Mouse (Mus musculus): ENCODE measurements around the gene Tec. TPM values are rescaled to one million over a fixed set of nuclear protein-coding genes. Genes with fewer than 3 reads are reported as not detected.

Gene Tec
- polyA plus RNA-seq, 1 experiment: 3.9 TPM

DNA sequence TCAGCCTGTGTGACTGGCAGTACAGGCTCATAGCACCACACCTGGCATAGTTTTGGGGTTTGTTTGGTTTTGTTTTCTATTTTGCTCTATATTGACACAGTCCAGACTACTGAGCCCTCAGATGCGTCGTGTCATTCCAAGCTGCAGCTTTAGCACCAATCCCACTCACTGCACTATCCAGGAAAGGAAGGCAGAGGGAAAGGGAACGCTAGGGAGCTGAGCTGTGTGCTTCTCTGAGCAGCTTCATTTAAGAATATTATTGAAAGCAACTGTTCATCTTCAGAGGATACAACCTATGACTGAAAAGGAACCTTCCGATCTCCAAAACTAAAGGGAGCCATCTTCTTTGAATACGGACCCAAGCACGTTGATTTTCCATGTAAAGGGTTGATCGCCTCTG is 36.1 kb downstream of the Tec start:
- DNase-seq (ENCODE audit: low read depth): no peak

GRCm38 (mm10) chr5:72830988-72831610 is 37.2 kb downstream of the Tec start:
- no peak for DNase-seq (ENCODE audit: low read depth)
- no peak for TF ChIP-seq POLR2A (IDR thresholded peaks at IDR 0.05; ENCODE audit: borderline replicate concordance, extremely low read depth, insufficient read depth, insufficient read length, poor library complexity, severe bottlenecking)
- no peak for TF ChIP-seq CTCF (IDR thresholded peaks at IDR 0.05; ENCODE audit: borderline replicate concordance, extremely low read depth, insufficient read depth, insufficient read length)

More for the DNA sequence above, 36.1 kb downstream of the Tec start:
- TF ChIP-seq POLR2A (IDR thresholded peaks at IDR 0.05; ENCODE audit: borderline replicate concordance, extremely low read depth, insufficient read depth, insufficient read length, poor library complexity, severe bottlenecking): no peak
- TF ChIP-seq CTCF (IDR thresholded peaks at IDR 0.05; ENCODE audit: borderline replicate concordance, extremely low read depth, insufficient read depth, insufficient read length): no peak

DNA sequence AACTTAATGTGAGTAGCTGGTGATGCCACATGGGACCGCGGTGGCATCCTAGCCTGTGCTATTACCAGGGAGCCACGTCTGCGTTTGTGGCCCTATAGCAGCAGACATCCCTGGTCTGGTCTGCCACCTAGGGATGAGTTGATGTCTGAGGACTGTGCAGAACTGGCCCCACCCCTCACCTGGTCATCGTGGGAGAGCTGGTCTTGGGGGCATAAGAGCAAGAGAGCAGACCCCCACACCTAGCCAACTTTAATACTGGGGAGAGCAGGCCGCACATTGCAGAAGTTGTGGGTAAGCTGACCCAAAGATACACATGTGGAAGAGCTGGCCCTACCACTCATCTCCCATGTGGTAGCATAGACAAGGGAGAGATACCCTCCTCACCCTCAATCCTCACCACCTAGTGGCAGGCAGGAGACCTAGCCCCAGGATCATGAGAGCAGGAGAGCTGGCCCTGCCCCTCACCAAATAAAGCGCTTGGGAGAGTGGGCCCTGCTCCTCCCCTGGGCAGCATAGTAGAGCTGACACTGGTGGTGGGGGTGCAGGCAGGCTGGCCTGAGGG is 38.7 kb downstream of the Tec start:
- DNase-seq (ENCODE audit: low read depth): no peak
- TF ChIP-seq CTCF (IDR thresholded peaks at IDR 0.05; ENCODE audit: borderline replicate concordance, extremely low read depth, insufficient read depth, insufficient read length) (no peak), POLR2A (IDR thresholded peaks at IDR 0.05; ENCODE audit: borderline replicate concordance, extremely low read depth, insufficient read depth, insufficient read length, poor library complexity, severe bottlenecking) (no peak)

DNA sequence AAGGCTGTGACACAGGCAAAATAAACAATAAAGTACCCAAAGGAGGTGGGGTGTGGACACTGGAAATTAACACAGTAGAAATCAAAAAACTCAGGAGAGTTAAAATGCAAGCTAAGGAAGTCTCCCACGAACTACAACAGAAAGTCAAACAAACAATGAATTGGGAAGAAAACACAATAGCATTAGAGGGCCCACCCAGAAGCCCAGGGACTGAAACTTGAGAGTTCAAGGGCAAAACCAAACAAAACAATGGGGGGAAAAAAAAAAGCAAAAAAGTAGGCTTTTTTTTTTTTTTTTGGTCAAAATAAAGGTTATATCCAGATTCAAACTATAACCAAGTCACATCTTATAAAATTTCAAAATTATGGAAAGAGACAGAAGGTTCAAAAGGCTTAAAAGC is 39.9 kb downstream of the Tec start:
- TF ChIP-seq POLR2A (IDR thresholded peaks at IDR 0.05; ENCODE audit: borderline replicate concordance, extremely low read depth, insufficient read depth, insufficient read length, poor library complexity, severe bottlenecking) (no peak), CTCF (IDR thresholded peaks at IDR 0.05; ENCODE audit: borderline replicate concordance, extremely low read depth, insufficient read depth, insufficient read length) (no peak)
- DNase-seq (ENCODE audit: low read depth): no peak

DNA sequence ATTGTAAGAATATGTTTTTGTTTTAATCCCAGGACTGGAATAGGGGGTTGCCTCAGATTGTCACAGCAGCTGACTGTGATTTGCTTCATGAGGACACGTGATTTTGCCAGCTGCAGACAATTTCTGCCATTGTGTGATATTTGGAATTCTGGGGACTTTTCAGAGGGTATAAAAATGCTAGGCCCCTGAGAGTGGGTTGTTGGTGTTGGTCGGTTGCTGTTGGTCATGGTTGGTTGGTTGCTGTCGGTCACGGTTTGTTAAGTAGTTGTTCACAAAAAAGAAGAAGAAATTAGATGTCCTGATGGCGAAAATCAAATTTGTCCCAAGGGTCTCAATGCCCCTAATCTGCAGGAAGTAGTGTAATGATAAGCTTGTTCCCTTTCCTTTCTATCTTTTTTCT is 40.8 kb downstream of the Tec start:
- no peak for DNase-seq (ENCODE audit: low read depth)
- TF ChIP-seq CTCF (IDR thresholded peaks at IDR 0.05; ENCODE audit: borderline replicate concordance, extremely low read depth, insufficient read depth, insufficient read length) (no peak), POLR2A (IDR thresholded peaks at IDR 0.05; ENCODE audit: borderline replicate concordance, extremely low read depth, insufficient read depth, insufficient read length, poor library complexity, severe bottlenecking) (no peak)

DNA sequence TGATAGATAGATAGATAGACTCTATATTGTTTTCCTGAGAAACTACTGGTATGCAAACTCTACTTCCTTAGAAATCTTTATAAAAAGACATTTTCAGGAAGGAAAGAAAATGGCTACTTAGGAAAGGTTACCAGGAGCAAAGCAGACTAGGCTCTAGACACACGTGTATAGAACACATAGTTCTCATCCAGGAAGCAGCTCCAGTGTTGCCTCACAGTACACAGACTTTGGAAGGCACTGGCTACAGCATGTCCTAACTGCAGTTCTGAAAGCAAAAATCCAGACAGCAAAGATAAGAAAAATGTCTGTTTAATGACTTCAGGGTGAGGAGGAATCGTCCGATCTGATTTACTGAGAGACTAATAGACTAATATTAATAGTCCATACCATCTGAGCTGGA is 41.8 kb downstream of the Tec start:
- TF ChIP-seq CTCF (IDR thresholded peaks at IDR 0.05; ENCODE audit: borderline replicate concordance, extremely low read depth, insufficient read depth, insufficient read length): no peak
- TF ChIP-seq POLR2A (IDR thresholded peaks at IDR 0.05; ENCODE audit: borderline replicate concordance, extremely low read depth, insufficient read depth, insufficient read length, poor library complexity, severe bottlenecking): no peak
- DNase-seq (ENCODE audit: low read depth): no peak

DNA sequence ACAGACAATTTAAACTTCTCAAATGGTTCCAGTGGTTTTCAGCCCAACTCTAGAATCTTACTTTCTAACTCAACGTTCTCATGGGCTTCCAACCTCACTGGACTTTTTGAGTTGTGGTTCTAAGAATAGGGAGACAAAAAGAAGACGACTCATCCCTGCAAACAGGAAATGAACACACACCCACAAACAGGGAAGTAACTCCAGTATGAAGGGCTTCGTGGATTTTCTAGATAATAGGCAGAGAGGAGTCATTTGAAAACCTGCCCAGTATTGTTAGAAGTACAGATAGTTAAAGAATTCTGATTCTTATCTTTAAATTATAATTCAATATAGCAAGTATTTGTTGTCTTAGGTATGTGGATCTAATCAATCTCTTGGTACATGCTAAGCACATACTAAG is 47.6 kb downstream of the Tec start:
- no peak for DNase-seq (ENCODE audit: low read depth)
- TF ChIP-seq POLR2A (IDR thresholded peaks at IDR 0.05; ENCODE audit: borderline replicate concordance, extremely low read depth, insufficient read depth, insufficient read length, poor library complexity, severe bottlenecking) (no peak), CTCF (IDR thresholded peaks at IDR 0.05; ENCODE audit: borderline replicate concordance, extremely low read depth, insufficient read depth, insufficient read length) (no peak)

GRCm38 (mm10) chr5:72820036-72820640 is 48.1 kb downstream of the Tec start:
- DNase-seq (ENCODE audit: low read depth): no peak
- no peak for TF ChIP-seq CTCF (IDR thresholded peaks at IDR 0.05; ENCODE audit: borderline replicate concordance, extremely low read depth, insufficient read depth, insufficient read length)
- no peak for TF ChIP-seq POLR2A (IDR thresholded peaks at IDR 0.05; ENCODE audit: borderline replicate concordance, extremely low read depth, insufficient read depth, insufficient read length, poor library complexity, severe bottlenecking)

- no peak for DNase-seq (ENCODE audit: low read depth)
- TF ChIP-seq POLR2A (IDR thresholded peaks at IDR 0.05; ENCODE audit: borderline replicate concordance, extremely low read depth, insufficient read depth, insufficient read length, poor library complexity, severe bottlenecking) (no peak), CTCF (IDR thresholded peaks at IDR 0.05; ENCODE audit: borderline replicate concordance, extremely low read depth, insufficient read depth, insufficient read length) (no peak)
Measured at GRCm38 (mm10) chr5:72818513-72819180, 49.6 kb downstream of the Tec start.

GRCm38 (mm10) chr5:72817523-72818091 is 50.7 kb downstream of the Tec start:
- DNase-seq (ENCODE audit: low read depth): peak; percentile 71
- TF ChIP-seq CTCF (IDR thresholded peaks at IDR 0.05; ENCODE audit: borderline replicate concordance, extremely low read depth, insufficient read depth, insufficient read length): no peak
- TF ChIP-seq POLR2A (IDR thresholded peaks at IDR 0.05; ENCODE audit: borderline replicate concordance, extremely low read depth, insufficient read depth, insufficient read length, poor library complexity, severe bottlenecking): no peak

GRCm38 (mm10) chr5:72816960-72817359 is 51.3 kb downstream of the Tec start:
- peak; percentile 30 for DNase-seq (ENCODE audit: low read depth)
